Mouse (Mus musculus): Measurements from ENCODE around the gene Kcp. TPM values are rescaled to one million over a fixed set of nuclear protein-coding genes. Genes with fewer than 3 reads are reported as not detected.
A peak's percentile ranks its signal among the peaks of the same experiment; 100 is the strongest.

The Kcp gene
- total RNA-seq, 2 experiments from 2014 or later = 1.1 to 2.0 TPM

- Histone ChIP-seq H3K27ac (no peak overlapping the region), H3K4me3 (no peak overlapping the region; the same call in 1 of the 2 replicates)
- no peak for TF ChIP-seq CTCF (conservative IDR thresholded peaks at IDR 0.05)
- no peak for DNase-seq (ENCODE audit: low spot score in 2 of 2)
Measured at GRCm38 (mm10) chr6:29506834-29507233, 918 bp downstream of the Kcp start.

- TF ChIP-seq CTCF (conservative IDR thresholded peaks at IDR 0.05) = no peak
- DNase-seq (ENCODE audit: low spot score in 2 of 2) = no peak
- Histone ChIP-seq H3K27ac (no peak overlapping the region), H3K4me3 (no peak overlapping the region)
Measured at GRCm38 (mm10) chr6:29505493-29505892, 2.3 kb downstream of the Kcp start.

DNA sequence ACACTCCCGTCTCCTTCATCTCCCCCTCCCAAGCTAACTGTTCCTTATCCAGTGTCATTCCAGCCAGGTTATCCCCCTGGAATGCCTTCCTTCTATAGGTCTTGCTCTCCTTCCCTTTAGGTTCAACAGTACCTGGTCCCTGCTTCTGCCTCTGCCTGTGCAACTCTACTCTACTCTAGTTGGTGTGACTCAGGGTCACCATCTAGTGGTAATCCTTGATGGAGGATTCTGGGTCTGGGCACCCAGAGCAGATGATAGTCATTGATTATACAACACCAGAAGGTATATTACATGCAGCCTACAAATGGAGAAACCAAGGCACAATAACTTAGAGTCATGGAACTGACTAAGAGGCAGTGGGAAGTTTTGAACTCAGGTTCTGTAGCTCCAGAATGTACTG, 6.2 kb downstream of the Kcp start:
- DNase-seq (ENCODE audit: low spot score in 2 of 2) = no peak
- Histone ChIP-seq H3K27ac (no peak overlapping the region), H3K4me3 (no peak overlapping the region)
- peak; percentile 72 for TF ChIP-seq CTCF (conservative IDR thresholded peaks at IDR 0.05)

DNA sequence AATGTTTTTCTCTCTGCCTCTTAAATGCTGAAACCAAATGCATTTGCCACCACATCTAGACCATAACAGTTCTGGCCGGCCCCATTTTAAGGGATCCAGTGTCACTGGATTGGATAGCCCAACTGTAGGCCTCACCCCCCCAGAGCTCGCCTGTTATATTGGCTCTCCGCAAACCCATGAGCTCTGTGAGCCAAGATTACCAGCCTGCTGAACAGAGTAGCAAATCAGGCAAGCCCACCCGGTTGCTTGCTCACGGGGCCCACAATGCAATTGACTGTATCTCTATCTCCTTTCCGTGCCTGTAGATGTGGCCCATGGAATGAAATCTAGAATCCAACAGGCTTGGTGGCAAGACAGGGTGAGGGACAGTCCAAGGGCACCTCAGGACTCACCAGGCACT, 6.9 kb downstream of the Kcp start:
- no peak overlapping the region for H3K4me3 ChIP-seq
- no peak overlapping the region for H3K27ac ChIP-seq
- no peak for DNase-seq (ENCODE audit: low spot score in 2 of 2)
- TF ChIP-seq CTCF (conservative IDR thresholded peaks at IDR 0.05) = no peak

DNA sequence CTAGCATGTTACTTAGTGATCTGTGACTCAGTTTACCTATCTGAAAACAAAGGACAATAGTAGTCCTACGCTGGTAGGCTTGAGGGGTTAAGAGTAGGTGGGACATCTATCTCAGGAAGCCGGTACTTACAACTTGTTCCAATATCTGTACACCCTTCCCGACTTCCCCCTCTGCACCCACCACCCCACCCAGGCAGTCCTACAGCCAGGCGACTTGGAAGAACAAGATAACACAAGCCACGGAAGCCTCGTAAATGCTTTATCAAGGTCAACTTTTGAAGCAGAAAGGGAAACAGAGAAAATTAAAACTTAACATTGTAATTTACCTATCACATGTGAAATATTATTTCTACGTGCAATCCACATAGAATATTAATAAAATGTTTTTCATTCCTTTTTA, 7.6 kb downstream of the Kcp start:
- H3K27ac ChIP-seq = no peak overlapping the region
- no peak for TF ChIP-seq CTCF (conservative IDR thresholded peaks at IDR 0.05)
- DNase-seq (ENCODE audit: low spot score in 2 of 2) = no peak
- no peak overlapping the region for H3K4me3 ChIP-seq

DNA sequence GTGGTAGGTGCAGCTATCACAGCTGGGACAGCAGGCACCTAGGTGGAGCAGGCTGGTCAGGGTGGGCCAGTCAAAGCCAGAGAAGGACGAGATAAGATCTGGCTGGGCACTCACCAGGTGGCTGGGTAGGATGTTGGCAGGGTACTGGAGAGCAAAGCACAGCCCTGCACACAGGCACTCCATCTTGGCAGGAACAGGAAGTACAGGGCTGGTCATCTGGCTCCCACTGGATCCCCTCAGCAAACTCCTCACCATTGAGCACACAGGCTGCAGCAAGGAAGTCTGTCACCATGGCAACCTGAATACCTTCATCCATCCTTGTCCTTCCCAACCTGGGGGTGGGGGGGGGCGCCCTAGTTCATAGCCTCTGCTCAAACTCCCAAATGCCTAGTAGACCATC, 10.0 kb downstream of the Kcp start:
- Histone ChIP-seq H3K27ac (no peak overlapping the region), H3K4me3 (no peak overlapping the region)
- TF ChIP-seq CTCF (conservative IDR thresholded peaks at IDR 0.05) = no peak
- no peak for DNase-seq (ENCODE audit: low spot score in 2 of 2)

DNA sequence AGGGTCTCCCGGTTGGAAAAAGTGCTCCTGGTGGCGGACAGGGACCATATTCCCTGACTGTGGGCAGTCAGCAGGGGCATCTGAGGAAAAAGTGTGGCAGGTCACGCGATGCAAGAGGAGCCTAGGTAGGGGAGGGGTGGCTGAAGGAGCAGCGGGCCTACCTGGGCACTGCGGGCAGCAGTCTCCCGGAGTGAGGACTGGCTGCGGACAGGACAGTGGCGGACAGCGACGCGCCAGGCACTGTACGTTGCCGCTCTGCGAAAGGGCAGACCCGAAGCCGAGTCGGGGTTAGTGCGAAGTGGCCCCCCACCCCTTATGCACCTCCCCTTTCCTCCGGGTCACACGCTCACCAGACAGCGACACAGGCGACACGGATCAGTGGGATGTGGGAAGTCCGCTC, 11.5 kb downstream of the Kcp start:
- no peak overlapping the region for H3K27ac ChIP-seq
- H3K4me3 ChIP-seq = no peak overlapping the region
- no peak for DNase-seq (ENCODE audit: low spot score in 2 of 2)
- TF ChIP-seq CTCF (conservative IDR thresholded peaks at IDR 0.05) = no peak

GRCm38 (mm10) chr6:29494101-29494500, 13.7 kb downstream of the Kcp start:
- H3K27ac ChIP-seq = no peak overlapping the region
- TF ChIP-seq CTCF (conservative IDR thresholded peaks at IDR 0.05) = no peak
- no peak overlapping the region for H3K4me3 ChIP-seq
- DNase-seq (ENCODE audit: low spot score in 2 of 2) = no peak

GRCm38 (mm10) chr6:29485951-29486350, 21.8 kb downstream of the Kcp start:
- Histone ChIP-seq H3K4me3 (no peak overlapping the region), H3K27ac (no peak overlapping the region)
- DNase-seq (ENCODE audit: low spot score in 2 of 2) = no peak
- no peak for TF ChIP-seq CTCF (conservative IDR thresholded peaks at IDR 0.05)

DNA sequence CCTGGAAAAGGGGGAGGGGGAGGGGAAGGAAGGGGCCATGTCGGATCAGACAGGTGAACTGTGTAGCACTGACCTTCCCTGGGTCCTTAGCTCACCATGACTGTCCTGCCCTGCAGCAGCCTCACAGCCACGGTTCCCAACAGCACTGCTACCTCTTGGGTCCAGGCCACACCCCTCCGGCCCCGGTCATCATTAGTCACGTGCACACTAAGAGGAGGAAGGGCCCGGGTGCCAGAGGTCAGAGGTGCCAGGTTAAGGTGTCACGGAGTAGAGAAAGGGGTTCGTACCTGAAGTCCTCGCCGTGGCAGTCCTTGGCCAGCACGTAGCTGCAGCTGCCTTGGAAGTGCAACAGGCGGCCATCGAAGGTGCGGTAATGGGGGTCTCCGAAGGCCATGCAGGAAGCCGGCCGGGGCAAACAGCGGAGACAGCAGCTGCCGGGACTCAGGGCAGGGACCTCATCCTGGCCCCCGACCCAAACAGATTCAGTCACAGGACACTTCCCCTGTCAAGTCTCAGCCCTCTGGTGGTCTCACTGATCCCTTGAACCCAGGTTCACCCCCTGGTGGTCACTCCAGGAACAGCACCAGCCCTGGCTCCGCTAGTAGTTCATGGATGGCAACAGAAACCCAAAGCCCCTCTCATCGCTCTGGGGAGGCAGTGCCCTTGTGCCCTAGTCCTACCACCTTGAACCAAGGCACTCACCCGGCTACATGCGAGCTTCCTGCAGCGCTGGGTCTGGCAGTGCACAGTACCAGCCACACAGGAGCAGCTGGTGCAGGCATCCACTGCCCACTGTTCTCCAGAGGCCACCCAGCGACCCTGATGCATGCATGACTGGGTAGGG, 22.8 kb downstream of the Kcp start:
- H3K27ac ChIP-seq = no peak overlapping the region
- peak in 1 of 2 experiments; percentile 78 for DNase-seq (ENCODE audit: low spot score in 2 of 2)
- peak; percentile 94 for TF ChIP-seq CTCF (conservative IDR thresholded peaks at IDR 0.05)
- peak overlapping the region; percentile 48 for H3K4me3 ChIP-seq

GRCm38 (mm10) chr6:29482691-29483090, 25.1 kb downstream of the Kcp start:
- H3K27ac ChIP-seq = no peak overlapping the region
- TF ChIP-seq CTCF (conservative IDR thresholded peaks at IDR 0.05) = no peak
- no peak overlapping the region for H3K4me3 ChIP-seq
- DNase-seq (ENCODE audit: low spot score in 2 of 2) = no peak

DNA sequence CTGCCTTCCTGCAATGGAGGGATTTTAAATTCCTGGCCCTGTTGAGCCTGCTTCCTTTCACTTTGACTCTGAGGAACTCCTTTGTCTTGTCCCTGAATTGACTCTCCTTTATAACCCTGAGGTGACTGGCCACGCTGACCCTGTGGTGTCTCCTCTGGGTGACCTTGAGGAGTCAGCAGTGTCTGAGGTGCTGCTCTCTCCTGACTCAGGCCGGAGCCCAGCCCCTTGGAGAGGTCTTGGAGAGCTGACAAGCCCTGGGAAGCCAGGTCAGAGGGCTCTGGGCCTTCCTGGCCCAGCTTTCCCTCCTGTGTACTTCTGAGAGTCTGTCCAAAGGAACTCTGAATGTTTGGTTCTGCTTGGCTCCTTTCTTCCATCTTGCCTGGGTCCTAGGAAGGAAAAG, 33.0 kb downstream of the Kcp start:
- no peak for DNase-seq (ENCODE audit: low spot score in 2 of 2)
- Histone ChIP-seq H3K27ac (no peak overlapping the region), H3K4me3 (no peak overlapping the region)
- TF ChIP-seq CTCF (conservative IDR thresholded peaks at IDR 0.05) = no peak

DNA sequence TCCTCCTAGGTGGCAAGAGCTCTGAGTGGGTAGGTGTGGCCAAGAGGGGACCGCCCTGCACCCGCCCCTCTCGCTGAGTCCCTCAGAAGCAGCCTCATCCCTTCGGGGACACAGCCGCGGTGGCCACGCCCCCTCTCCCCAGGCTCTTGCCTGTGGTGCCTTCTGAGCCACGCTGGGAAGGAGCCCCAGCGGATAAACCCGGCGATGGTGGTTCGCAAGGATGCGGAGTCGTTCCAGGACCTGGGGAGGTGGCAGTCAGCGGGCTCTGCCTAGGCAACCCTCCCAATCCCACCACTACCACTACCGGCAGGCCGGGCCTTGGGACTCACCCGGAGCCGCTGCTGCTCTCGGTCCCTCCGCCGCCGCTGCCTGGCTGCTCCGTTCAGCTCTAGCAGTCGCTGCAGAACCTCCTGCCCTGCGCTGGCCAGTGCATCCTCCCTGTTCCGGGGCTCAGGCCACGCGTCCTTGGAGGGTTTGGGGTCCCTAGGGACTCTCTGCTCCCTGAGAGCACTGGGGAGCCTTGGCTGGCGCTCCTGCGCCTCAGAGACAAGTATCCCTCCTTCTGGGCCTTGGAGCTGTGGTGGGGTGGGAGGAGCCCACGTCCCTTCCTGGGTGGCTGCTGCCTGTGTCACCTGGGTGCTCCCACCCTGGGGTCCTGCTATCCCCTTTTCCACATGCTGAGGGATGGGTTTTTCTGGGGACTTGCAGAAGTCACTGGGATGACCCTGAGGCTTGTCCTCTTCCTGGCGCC, 33.6 kb downstream of the Kcp start:
- 0 out of 2 replicates have a peak, but pooled peaks have one; percentile 5 for TF ChIP-seq CTCF (conservative IDR thresholded peaks at IDR 0.05)
- Histone ChIP-seq H3K4me3 (peak overlapping the region; percentile 59), H3K27ac (peak overlapping the region; percentile 12; the same call in 1 of the 2 replicates)
- DNase-seq (ENCODE audit: low spot score in 2 of 2) = peak; percentile 61 to 71
